Comparison of ENCODE assay signal across 8 mouse cellular contexts in genomic region chr6:120592031-120592681, GRCm38 (mm10).
DNase-seq lines count a peak whose midpoint lies in the region; ATAC-seq and TF ChIP-seq lines count a peak whose summit lies in the region.

No protein-coding gene starts in this region.

- WGBS in forebrain, embryonic 13.5 days, result 3% methylated on average over 17 of the region's 17 CpGs
- 6% methylated on average over 17 of the region's 17 CpGs for WGBS in hindbrain, embryonic 15.5 days
- WGBS in liver, adult 2 months, result 3% methylated on average over 17 of the region's 17 CpGs

- no peak overlapping the region for H3K4me3 ChIP-seq in left cerebral cortex, adult 2 months
- H3K4me3 ChIP-seq in forebrain, embryonic 13.5 days, result no peak overlapping the region
- H3K4me3 ChIP-seq in hindbrain, embryonic 15.5 days, result no peak overlapping the region
- H3K4me3 ChIP-seq in liver, adult 2 months (ENCODE audit: insufficient read depth, low read depth, low read length), result no peak overlapping the region

- ATAC-seq in forebrain, embryonic 13.5 days, result peak; percentile 53; the same call in 1 of the 2 replicates
- no peak for ATAC-seq in hindbrain, embryonic 15.5 days (ENCODE audit: low FRiP score, low read depth)

- H3K79me2 ChIP-seq in liver, adult 2 months (ENCODE audit: control insufficient read depth, insufficient read depth, low read length), result no peaks in the 10 kb centered on the region

- H3K36me3 ChIP-seq in forebrain, embryonic 13.5 days (ENCODE audit: poor library complexity, severe bottlenecking), result no peaks in the 10 kb centered on the region
- no peaks in the 10 kb centered on the region for H3K36me3 ChIP-seq in hindbrain, embryonic 15.5 days
- no peaks in the 10 kb centered on the region for H3K36me3 ChIP-seq in liver, adult 2 months (ENCODE audit: control insufficient read depth, insufficient read depth, low read length)

- peaks cover 14% of the 10 kb centered on the region for H3K4me1 ChIP-seq in forebrain, embryonic 13.5 days
- peaks cover 6% of the 10 kb centered on the region for H3K4me1 ChIP-seq in hindbrain, embryonic 15.5 days (replicated peaks)
- H3K4me1 ChIP-seq in liver, adult 2 months (ENCODE audit: control insufficient read depth, insufficient read depth, low read length), result peaks cover 29% of the 10 kb centered on the region

- intact Hi-C loops in left cerebral cortex, adult 2 months (cut with DNase I), result no loop called here
- intact Hi-C loops in left cerebral cortex, postnatal 36 days (cut with DNase I), result no loop called here

- 0 out of 2 replicates have a peak overlapping the region, but pooled peaks have one; percentile 2 for H3K9ac ChIP-seq in forebrain, embryonic 13.5 days
- H3K9ac ChIP-seq in hindbrain, embryonic 15.5 days, result no peak overlapping the region
- peak overlapping the region; percentile 23; the same call in 1 of the 2 replicates for H3K9ac ChIP-seq in liver, adult 2 months (ENCODE audit: low read depth, low read length)

- no peak for DNase-seq in left cerebral cortex, adult 2 months (ENCODE audit: extremely low spot score in 1 of 2, low spot score in 2 of 2)
- DNase-seq in left cerebral cortex, postnatal 36 days (ENCODE audit: low spot score in 2 of 2), result no peak
- peak; percentile 75 for DNase-seq in brain, embryonic 14.5 days (ENCODE audit: low read depth)
- peak; percentile 85 for DNase-seq in liver, adult 2 months (ENCODE audit: extremely low read depth, low read depth, low spot score)
- DNase-seq in retina, postnatal 7 days (ENCODE audit: low read depth, low spot score), result peak; percentile 82
- DNase-seq in urinary bladder, postnatal 14 days (ENCODE audit: low spot score), result no peak

- H3K27me3 ChIP-seq in forebrain, embryonic 13.5 days, result no peaks in the 10 kb centered on the region
- no peaks in the 10 kb centered on the region for H3K27me3 ChIP-seq in hindbrain, embryonic 15.5 days
- H3K27me3 ChIP-seq in liver, adult 2 months (ENCODE audit: control insufficient read depth, insufficient read depth, low read length), result no peaks in the 10 kb centered on the region

- H3K4me2 ChIP-seq in forebrain, embryonic 13.5 days, result peak overlapping the region; percentile 36
- peak overlapping the region; percentile 13; the same call in 1 of the 2 replicates for H3K4me2 ChIP-seq in hindbrain, embryonic 15.5 days

- TF ChIP-seq CTCF in left cerebral cortex, adult 2 months (IDR thresholded peaks at IDR 0.05), result no peak
- TF ChIP-seq CTCF in brain, embryonic 14.5 days (IDR thresholded peaks at IDR 0.05; ENCODE audit: borderline replicate concordance, extremely low read depth, insufficient read depth, insufficient read length), result no peak
- no peak for TF ChIP-seq CTCF in liver, adult 2 months (IDR thresholded peaks at IDR 0.05; ENCODE audit: low read depth, low read length)

- H3K9me3 ChIP-seq in forebrain, embryonic 13.5 days (replicated peaks), result no peaks in the 10 kb centered on the region
- no peaks in the 10 kb centered on the region for H3K9me3 ChIP-seq in hindbrain, embryonic 15.5 days

- no peak for TF ChIP-seq POLR2A in brain, embryonic 14.5 days (IDR thresholded peaks at IDR 0.05; ENCODE audit: borderline replicate concordance, extremely low read depth, insufficient read depth, insufficient read length, poor library complexity, severe bottlenecking)
- no peak for TF ChIP-seq POLR2A in liver, adult 2 months (IDR thresholded peaks at IDR 0.05; ENCODE audit: extremely low read depth, insufficient read depth, low read length)

- H3K27ac ChIP-seq in left cerebral cortex, adult 2 months, result peak overlapping the region; percentile 32; the same call in 1 of the 2 replicates
- peak overlapping the region; percentile 69; the same call in 1 of the 2 replicates for H3K27ac ChIP-seq in forebrain, embryonic 13.5 days
- H3K27ac ChIP-seq in hindbrain, embryonic 15.5 days (replicated peaks), result no peak overlapping the region
- peak overlapping the region; percentile 94 for H3K27ac ChIP-seq in liver, adult 2 months (replicated peaks; ENCODE audit: insufficient read depth, low read depth, low read length)

Comparison
In these comparisons a context has a peak if more than half of its experiments do, and no peak if none do; other contexts are left out.
1. DNase-seq: peak in brain, embryonic 14.5 days (single experiment), liver, adult 2 months (single experiment) and retina, postnatal 7 days (single experiment); none in left cerebral cortex, adult 2 months (0 of 2), left cerebral cortex, postnatal 36 days (0 of 2) and urinary bladder, postnatal 14 days (single experiment).